Mouse (Mus musculus) layer of hippocampus, adult 2 months (tissue): ENCODE data around the gene Esrrg. TPM values are rescaled to one million over a fixed set of nuclear protein-coding genes. Genes with fewer than 3 reads are reported as not detected.

Source experiments
- DNase-seq, 2 experiments: peaks; one replicate each; pipeline ENCODE4 v3.0.0; 2022; ENCODE audit warnings: low spot score in 2 of 2
- H3K27ac ChIP-seq: fragments of 200-600 bp; 2 replicates; pipeline ENCODE4 v1.8.1; 2022
- H3K4me3 ChIP-seq: fragments of 200-600 bp; 2 replicates; pipeline ENCODE4 v1.8.1; 2022; ENCODE audit warnings: mild to moderate bottlenecking
- CTCF ChIP-seq: fragments of 200-600 bp; conservative IDR thresholded peaks from 2 replicates; pipeline ENCODE4 v1.8.1; 2022; ENCODE audit warnings: antibody characterized with exemption, mild to moderate bottlenecking, moderate library complexity
- total RNA-seq, 2 experiments: library from RNA; stranded (reverse); gene quantifications; 2 replicates each; pipeline ENCODE4 v1.2.3; 2021

Gene Esrrg
- total RNA-seq, 2 experiments from 2014 or later = 10.9 to 12.6 TPM

GRCm38 (mm10) chr1:188093724-188094123, 485.1 kb downstream of the Esrrg start:
- Histone ChIP-seq H3K4me3 (no peak overlapping the region), H3K27ac (no peak overlapping the region)
- TF ChIP-seq CTCF = no peak
- no peak for DNase-seq

GRCm38 (mm10) chr1:188101832-188102231, 493.2 kb downstream of the Esrrg start:
- Histone ChIP-seq H3K27ac (no peak overlapping the region), H3K4me3 (no peak overlapping the region)
- no peak for DNase-seq
- no peak for TF ChIP-seq CTCF

- Histone ChIP-seq H3K4me3 (no peak overlapping the region), H3K27ac (no peak overlapping the region)
- TF ChIP-seq CTCF = no peak
- no peak for DNase-seq
These were observed 494.6 kb downstream of the Esrrg start for GRCm38 (mm10) chr1:188103179-188103578.

GRCm38 (mm10) chr1:188105516-188105915, 496.9 kb downstream of the Esrrg start:
- H3K27ac ChIP-seq = no peak overlapping the region
- no peak overlapping the region for H3K4me3 ChIP-seq
- TF ChIP-seq CTCF = no peak
- no peak for DNase-seq

- DNase-seq = no peak
- Histone ChIP-seq H3K4me3 (no peak overlapping the region), H3K27ac (no peak overlapping the region)
- TF ChIP-seq CTCF = no peak
These were observed 499.4 kb downstream of the Esrrg start for GRCm38 (mm10) chr1:188107946-188108345.

- H3K27ac ChIP-seq = no peak overlapping the region
- H3K4me3 ChIP-seq = no peak overlapping the region
- no peak for TF ChIP-seq CTCF
- DNase-seq = no peak
These were observed 503.0 kb downstream of the Esrrg start for GRCm38 (mm10) chr1:188111552-188111951.

GRCm38 (mm10) chr1:188113240-188113639, 504.6 kb downstream of the Esrrg start:
- DNase-seq = no peak
- Histone ChIP-seq H3K27ac (no peak overlapping the region), H3K4me3 (no peak overlapping the region)
- TF ChIP-seq CTCF = no peak

GRCm38 (mm10) chr1:188118125-188118524, 509.5 kb downstream of the Esrrg start:
- DNase-seq = peak; percentile 34 to 59
- H3K27ac ChIP-seq = no peak overlapping the region
- no peak overlapping the region for H3K4me3 ChIP-seq
- no peak for TF ChIP-seq CTCF

GRCm38 (mm10) chr1:188119806-188120205, 511.2 kb downstream of the Esrrg start:
- no peak for DNase-seq
- no peak overlapping the region for H3K27ac ChIP-seq
- H3K4me3 ChIP-seq = no peak overlapping the region
- no peak for TF ChIP-seq CTCF

- no peak overlapping the region for H3K27ac ChIP-seq
- peak; percentile 57 for TF ChIP-seq CTCF
- no peak overlapping the region for H3K4me3 ChIP-seq
- no peak for DNase-seq
These were observed 517.0 kb downstream of the Esrrg start for GRCm38 (mm10) chr1:188125521-188126021.

GRCm38 (mm10) chr1:188136126-188136525, 527.5 kb downstream of the Esrrg start:
- no peak for TF ChIP-seq CTCF
- no peak overlapping the region for H3K4me3 ChIP-seq
- H3K27ac ChIP-seq = no peak overlapping the region
- no peak for DNase-seq

- DNase-seq = no peak
- Histone ChIP-seq H3K4me3 (no peak overlapping the region), H3K27ac (no peak overlapping the region)
- no peak for TF ChIP-seq CTCF
These were observed 530.9 kb downstream of the Esrrg start for GRCm38 (mm10) chr1:188139473-188139872.

- no peak for TF ChIP-seq CTCF
- H3K27ac ChIP-seq = no peak overlapping the region
- DNase-seq = no peak
- no peak overlapping the region for H3K4me3 ChIP-seq
These were observed 531.6 kb downstream of the Esrrg start for GRCm38 (mm10) chr1:188140221-188140620.

GRCm38 (mm10) chr1:188147381-188148156, 539.0 kb downstream of the Esrrg start:
- TF ChIP-seq CTCF = no peak
- Histone ChIP-seq H3K4me3 (no peak overlapping the region), H3K27ac (no peak overlapping the region)
- no peak for DNase-seq
